Mouse (Mus musculus): ENCODE results near the gene Cyth4. TPM values are rescaled to one million over a fixed set of nuclear protein-coding genes. Genes with fewer than 3 reads are reported as not detected.

Gene Cyth4
- polyA plus RNA-seq, 1 experiment, result 4.9 TPM

DNA sequence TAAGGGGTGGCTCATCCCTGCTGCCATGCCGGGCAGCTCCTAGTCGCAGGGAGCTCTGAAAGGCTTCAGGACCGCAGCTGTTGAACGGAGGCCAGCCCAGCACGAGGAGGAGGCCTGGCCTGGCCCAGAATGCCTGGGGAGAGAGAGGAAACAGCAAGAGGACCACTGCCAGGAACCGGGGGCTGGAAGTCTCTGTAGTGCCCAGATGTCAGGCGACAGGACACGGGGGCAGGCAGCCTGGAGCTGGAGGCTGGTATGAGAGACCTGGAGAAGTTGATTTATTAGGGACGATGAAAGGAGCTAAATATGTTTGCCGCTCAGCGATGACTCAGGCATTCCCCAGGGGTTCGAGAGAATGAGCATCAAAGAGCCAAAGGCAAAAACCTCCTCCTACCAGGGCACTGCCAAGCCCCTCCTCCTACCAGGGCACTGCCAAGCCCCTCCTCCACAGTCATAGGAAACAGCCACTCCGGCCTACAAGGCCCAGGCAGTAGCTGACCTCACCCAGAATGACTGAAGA is 27.6 kb downstream of the Cyth4 start:
- Histone ChIP-seq H3K4me3 (ENCODE audit: insufficient read depth, low read depth, low read length) (no peak overlapping the region), H3K4me1 (ENCODE audit: control insufficient read depth, insufficient read depth, insufficient read length, low read length) (peaks cover 5% of the 10 kb centered on the region; the same call in 1 of the 2 replicates), H3K27ac (replicated peaks; ENCODE audit: low read depth, low read length) (peak overlapping the region; percentile 16)

GRCm38 (mm10) chr15:78624961-78625360 is 28.1 kb downstream of the Cyth4 start:
- Histone ChIP-seq H3K4me3 (ENCODE audit: insufficient read depth, low read depth, low read length) (no peak overlapping the region), H3K27ac (replicated peaks; ENCODE audit: low read depth, low read length) (peak overlapping the region; percentile 16), H3K4me1 (ENCODE audit: control insufficient read depth, insufficient read depth, insufficient read length, low read length) (peaks cover 5% of the 10 kb centered on the region; the same call in 1 of the 2 replicates)

DNA sequence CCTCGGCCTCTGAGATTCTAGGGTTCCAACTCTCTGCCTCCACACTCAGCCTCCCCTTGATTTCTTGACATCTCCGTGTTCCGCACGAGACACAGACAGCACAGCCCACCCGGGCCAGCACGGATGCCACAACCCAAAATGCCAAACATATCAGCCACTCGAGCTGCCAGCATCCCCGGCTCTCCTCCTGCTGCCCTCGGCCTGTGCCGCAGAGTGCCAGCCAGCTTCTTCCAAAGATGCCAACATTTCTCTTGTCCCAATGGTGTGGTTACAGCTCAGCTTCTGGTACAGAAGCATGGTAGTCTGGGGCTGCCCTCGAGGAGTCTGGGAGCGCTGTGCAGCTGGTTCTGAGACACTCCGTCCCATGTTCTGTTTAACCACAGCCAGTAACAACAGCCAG is 29.4 kb downstream of the Cyth4 start:
- Histone ChIP-seq H3K27ac (replicated peaks; ENCODE audit: low read depth, low read length) (no peak overlapping the region), H3K4me3 (ENCODE audit: insufficient read depth, low read depth, low read length) (no peak overlapping the region), H3K4me1 (ENCODE audit: control insufficient read depth, insufficient read depth, insufficient read length, low read length) (peaks cover 5% of the 10 kb centered on the region; the same call in 1 of the 2 replicates)

DNA sequence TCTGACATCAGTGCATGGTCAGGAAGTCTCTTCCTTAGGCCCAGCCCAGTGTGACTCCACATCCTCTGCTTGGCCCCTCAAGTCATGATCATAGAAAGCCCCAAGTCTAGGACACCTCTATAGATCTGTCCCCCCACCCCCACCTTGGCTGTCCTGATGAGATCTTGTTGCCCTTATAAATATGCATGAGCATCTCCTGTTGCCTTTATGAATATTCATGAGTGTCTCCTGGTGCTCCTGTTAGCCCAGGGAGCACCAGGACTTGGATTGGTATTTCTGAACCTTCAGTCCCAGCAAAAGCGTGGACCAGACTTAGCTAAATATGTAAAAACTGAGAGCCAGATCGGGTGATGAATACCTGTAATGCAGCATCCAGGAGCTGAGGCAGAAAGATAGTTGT is 35.5 kb downstream of the Cyth4 start:
- Histone ChIP-seq H3K4me3 (ENCODE audit: insufficient read depth, low read depth, low read length) (no peak overlapping the region), H3K27ac (replicated peaks; ENCODE audit: low read depth, low read length) (no peak overlapping the region), H3K4me1 (ENCODE audit: control insufficient read depth, insufficient read depth, insufficient read length, low read length) (no peaks in the 10 kb centered on the region)

GRCm38 (mm10) chr15:78633413-78633812 is 36.6 kb downstream of the Cyth4 start:
- no peak overlapping the region for H3K27ac ChIP-seq (replicated peaks; ENCODE audit: low read depth, low read length)
- H3K4me1 ChIP-seq (ENCODE audit: control insufficient read depth, insufficient read depth, insufficient read length, low read length), result no peaks in the 10 kb centered on the region
- no peak overlapping the region for H3K4me3 ChIP-seq (ENCODE audit: insufficient read depth, low read depth, low read length)

GRCm38 (mm10) chr15:78634095-78634737 is 37.4 kb downstream of the Cyth4 start:
- no peaks in the 10 kb centered on the region for H3K4me1 ChIP-seq (ENCODE audit: control insufficient read depth, insufficient read depth, insufficient read length, low read length)
- no peak overlapping the region for H3K27ac ChIP-seq (replicated peaks; ENCODE audit: low read depth, low read length)
- no peak overlapping the region for H3K4me3 ChIP-seq (ENCODE audit: insufficient read depth, low read depth, low read length)

GRCm38 (mm10) chr15:78635231-78635630 is 38.4 kb downstream of the Cyth4 start:
- H3K4me1 ChIP-seq (ENCODE audit: control insufficient read depth, insufficient read depth, insufficient read length, low read length), result no peaks in the 10 kb centered on the region
- no peak overlapping the region for H3K4me3 ChIP-seq (ENCODE audit: insufficient read depth, low read depth, low read length)
- no peak overlapping the region for H3K27ac ChIP-seq (replicated peaks; ENCODE audit: low read depth, low read length)

DNA sequence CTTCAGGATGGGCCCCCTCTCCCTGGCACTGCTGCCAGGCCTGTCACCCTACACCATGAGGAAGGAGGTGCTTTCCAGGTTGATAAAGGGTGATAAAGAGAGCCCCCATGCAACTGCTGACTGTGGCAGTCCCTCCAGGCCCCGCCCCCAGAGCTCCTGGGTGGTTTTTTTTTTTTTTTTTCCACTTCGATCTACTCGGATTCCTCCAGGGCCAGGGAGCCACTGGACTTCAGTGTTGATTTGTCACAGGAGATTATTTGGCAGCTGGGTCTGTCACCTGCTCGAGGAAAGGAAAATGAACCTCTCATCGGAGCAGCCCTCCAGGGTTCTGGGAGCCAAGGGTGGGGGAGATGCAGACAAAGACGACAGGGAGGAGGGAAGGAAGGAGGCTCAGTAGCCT is 46.8 kb downstream of the Cyth4 start:
- no peak overlapping the region for H3K4me3 ChIP-seq (ENCODE audit: insufficient read depth, low read depth, low read length)
- no peak overlapping the region for H3K27ac ChIP-seq (replicated peaks; ENCODE audit: low read depth, low read length)
- H3K4me1 ChIP-seq (ENCODE audit: control insufficient read depth, insufficient read depth, insufficient read length, low read length), result no peaks in the 10 kb centered on the region

DNA sequence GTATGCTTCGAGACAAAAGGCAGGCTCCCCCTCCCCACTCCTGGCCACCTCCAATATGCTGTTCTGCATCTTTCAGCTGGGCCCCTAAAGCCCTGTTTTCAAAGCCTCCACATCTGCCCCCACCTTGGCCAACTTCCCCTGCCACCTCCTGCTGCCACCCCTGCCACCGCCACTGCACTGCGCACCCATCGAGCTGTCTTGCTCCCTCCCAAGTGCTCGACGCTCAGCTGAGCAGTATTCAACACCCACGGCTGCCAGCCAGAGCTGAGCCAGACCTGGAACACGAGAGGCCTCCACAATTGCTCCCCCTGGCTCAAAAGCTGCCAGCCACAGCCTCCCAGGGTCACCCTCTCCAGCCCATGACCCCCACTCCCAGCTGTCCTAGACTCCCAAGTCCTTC is 47.8 kb downstream of the Cyth4 start:
- Histone ChIP-seq H3K4me1 (ENCODE audit: control insufficient read depth, insufficient read depth, insufficient read length, low read length) (no peaks in the 10 kb centered on the region), H3K4me3 (ENCODE audit: insufficient read depth, low read depth, low read length) (no peak overlapping the region), H3K27ac (replicated peaks; ENCODE audit: low read depth, low read length) (no peak overlapping the region)

GRCm38 (mm10) chr15:78647746-78648145 is 50.9 kb downstream of the Cyth4 start:
- Histone ChIP-seq H3K4me3 (ENCODE audit: insufficient read depth, low read depth, low read length) (no peak overlapping the region), H3K27ac (replicated peaks; ENCODE audit: low read depth, low read length) (no peak overlapping the region)

GRCm38 (mm10) chr15:78651169-78651568 is 54.3 kb downstream of the Cyth4 start:
- Histone ChIP-seq H3K4me1 (ENCODE audit: control insufficient read depth, insufficient read depth, insufficient read length, low read length) (no peaks in the 10 kb centered on the region), H3K27ac (replicated peaks; ENCODE audit: low read depth, low read length) (no peak overlapping the region), H3K4me3 (ENCODE audit: insufficient read depth, low read depth, low read length) (no peak overlapping the region)

More at GRCm38 (mm10) chr15:78647746-78648145, 50.9 kb downstream of the Cyth4 start:
- no peaks in the 10 kb centered on the region for H3K4me1 ChIP-seq (ENCODE audit: control insufficient read depth, insufficient read depth, insufficient read length, low read length)

DNA sequence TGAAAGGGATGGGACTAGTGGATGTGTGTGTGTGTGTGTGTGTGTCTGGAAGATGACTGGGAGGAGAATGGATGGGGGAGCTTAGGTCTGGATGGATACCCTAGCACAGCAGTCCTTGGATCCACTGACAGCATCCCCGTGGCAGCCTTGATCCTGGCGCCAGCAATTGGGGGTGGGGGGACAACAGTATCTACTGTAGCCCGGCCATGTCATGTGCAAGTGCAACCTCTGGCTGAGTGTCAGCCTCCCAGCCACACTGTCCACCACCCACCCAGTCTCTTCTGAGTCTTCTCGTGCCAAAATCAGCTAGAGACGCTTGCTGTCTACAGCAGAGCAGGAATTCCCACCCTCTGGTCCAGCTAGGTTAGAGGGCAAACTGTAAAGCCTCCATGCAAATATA is 67.4 kb downstream of the Cyth4 start:
- H3K27ac ChIP-seq (replicated peaks; ENCODE audit: low read depth, low read length), result no peak overlapping the region
- H3K4me1 ChIP-seq (ENCODE audit: control insufficient read depth, insufficient read depth, insufficient read length, low read length), result no peaks in the 10 kb centered on the region
- H3K4me3 ChIP-seq (ENCODE audit: insufficient read depth, low read depth, low read length), result no peak overlapping the region

DNA sequence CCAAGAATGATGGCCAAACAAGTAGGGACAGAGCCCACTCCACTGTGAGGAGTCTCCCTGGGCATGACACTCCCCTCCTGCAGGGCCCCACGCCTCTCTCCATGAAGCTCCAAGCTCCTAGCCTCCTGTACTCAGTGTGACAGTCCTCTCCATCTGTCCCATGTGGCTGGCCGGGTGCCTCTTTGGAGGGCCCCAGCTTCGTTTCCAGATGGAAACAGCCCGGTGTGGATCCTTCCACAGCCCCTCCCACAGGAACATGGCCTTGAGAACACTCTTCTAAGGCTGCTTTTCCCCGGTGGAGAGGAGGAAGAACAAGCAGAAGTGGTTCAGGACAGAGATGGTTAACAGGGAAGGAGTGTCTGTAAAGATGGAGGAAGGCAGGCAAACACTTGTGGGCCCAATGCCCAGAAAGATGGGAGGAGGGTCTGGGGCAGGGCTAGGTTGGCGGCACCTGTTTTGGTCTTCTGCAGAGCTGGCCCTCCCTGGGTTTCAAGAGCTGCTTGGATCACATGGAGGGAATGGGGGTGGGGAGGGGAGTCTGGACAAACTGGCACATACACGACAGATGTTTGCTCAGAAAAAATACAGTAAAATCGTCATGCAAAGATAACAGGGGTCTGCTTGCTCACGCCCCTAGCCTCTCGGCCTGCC is 72.5 kb downstream of the Cyth4 start:
- Histone ChIP-seq H3K27ac (replicated peaks; ENCODE audit: low read depth, low read length) (no peak overlapping the region), H3K4me3 (ENCODE audit: insufficient read depth, low read depth, low read length) (no peak overlapping the region), H3K4me1 (ENCODE audit: control insufficient read depth, insufficient read depth, insufficient read length, low read length) (no peaks in the 10 kb centered on the region)

DNA sequence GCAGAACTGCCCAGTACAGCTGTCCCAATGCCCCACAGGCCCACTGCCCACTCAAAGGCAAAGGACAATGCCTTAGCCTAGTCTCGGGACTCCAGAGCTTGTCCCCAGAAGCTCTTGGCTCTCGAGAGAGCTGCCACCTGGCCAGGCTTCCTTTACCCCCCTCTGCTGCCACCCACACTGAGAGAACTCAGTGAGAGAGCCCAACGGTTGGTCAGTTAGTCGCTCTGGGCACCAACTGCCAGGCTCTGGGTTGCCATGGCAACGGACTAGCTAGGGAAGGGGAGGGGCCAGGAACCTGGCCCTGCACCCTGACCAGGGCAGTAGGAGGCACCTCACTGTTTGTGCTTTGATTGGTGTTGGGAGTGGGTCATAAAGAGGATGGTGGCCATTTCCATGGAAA is 73.5 kb downstream of the Cyth4 start:
- no peak overlapping the region for H3K4me3 ChIP-seq (ENCODE audit: insufficient read depth, low read depth, low read length)
- no peak overlapping the region for H3K27ac ChIP-seq (replicated peaks; ENCODE audit: low read depth, low read length)
- H3K4me1 ChIP-seq (ENCODE audit: control insufficient read depth, insufficient read depth, insufficient read length, low read length), result no peaks in the 10 kb centered on the region

All from brown adipose tissue, adult 24 weeks (tissue).